Mouse (Mus musculus): ENCODE measurements around the gene Pacsin2.

The Pacsin2 gene

GRCm38 (mm10) chr15:83448646-83449045 lies 15.8 kb downstream of the Pacsin2 start:
- DNase-seq = no peak

GRCm38 (mm10) chr15:83447791-83448544 lies 16.4 kb downstream of the Pacsin2 start:
- no peak for DNase-seq

- no peak for DNase-seq
Observed at GRCm38 (mm10) chr15:83445908-83446307, 18.5 kb downstream of the Pacsin2 start.

GRCm38 (mm10) chr15:83445383-83445782 lies 19.0 kb downstream of the Pacsin2 start:
- no peak for DNase-seq

GRCm38 (mm10) chr15:83444425-83444824 lies 20.0 kb downstream of the Pacsin2 start:
- no peak for DNase-seq

GRCm38 (mm10) chr15:83442495-83443037 lies 21.8 kb downstream of the Pacsin2 start:
- no peak for DNase-seq

- DNase-seq = no peak
Observed at GRCm38 (mm10) chr15:83440726-83441125, 23.7 kb downstream of the Pacsin2 start.

GRCm38 (mm10) chr15:83436541-83436940 lies 27.9 kb downstream of the Pacsin2 start:
- DNase-seq = no peak

- no peak for DNase-seq
Observed at GRCm38 (mm10) chr15:83435324-83436090, 28.9 kb downstream of the Pacsin2 start.

- no peak for DNase-seq
Observed at GRCm38 (mm10) chr15:83434692-83435091, 29.7 kb downstream of the Pacsin2 start.

- no peak for DNase-seq
Observed at GRCm38 (mm10) chr15:83433344-83433743, 31.1 kb downstream of the Pacsin2 start.

- DNase-seq = peak; percentile 21
Observed at GRCm38 (mm10) chr15:83432231-83433031, 32.0 kb downstream of the Pacsin2 start.

- DNase-seq = no peak
Observed at GRCm38 (mm10) chr15:83430986-83431763, 33.2 kb downstream of the Pacsin2 start.

- no peak for DNase-seq
Observed at GRCm38 (mm10) chr15:83430419-83430818, 34.0 kb downstream of the Pacsin2 start.

GRCm38 (mm10) chr15:83428586-83428985 lies 35.8 kb downstream of the Pacsin2 start:
- DNase-seq = no peak

GRCm38 (mm10) chr15:83427294-83428163 lies 36.9 kb downstream of the Pacsin2 start:
- DNase-seq = no peak

- no peak for DNase-seq
Observed at GRCm38 (mm10) chr15:83425794-83426193, 38.6 kb downstream of the Pacsin2 start.

- no peak for DNase-seq
Observed at GRCm38 (mm10) chr15:83425277-83425676, 39.1 kb downstream of the Pacsin2 start.

GRCm38 (mm10) chr15:83423589-83424384 lies 40.6 kb downstream of the Pacsin2 start:
- no peak for DNase-seq

- no peak for DNase-seq
Observed at GRCm38 (mm10) chr15:83422299-83422981, 42.0 kb downstream of the Pacsin2 start.
